Mouse (Mus musculus): Measurements from ENCODE around the gene Hoxd9.

The Hoxd9 gene

DNA sequence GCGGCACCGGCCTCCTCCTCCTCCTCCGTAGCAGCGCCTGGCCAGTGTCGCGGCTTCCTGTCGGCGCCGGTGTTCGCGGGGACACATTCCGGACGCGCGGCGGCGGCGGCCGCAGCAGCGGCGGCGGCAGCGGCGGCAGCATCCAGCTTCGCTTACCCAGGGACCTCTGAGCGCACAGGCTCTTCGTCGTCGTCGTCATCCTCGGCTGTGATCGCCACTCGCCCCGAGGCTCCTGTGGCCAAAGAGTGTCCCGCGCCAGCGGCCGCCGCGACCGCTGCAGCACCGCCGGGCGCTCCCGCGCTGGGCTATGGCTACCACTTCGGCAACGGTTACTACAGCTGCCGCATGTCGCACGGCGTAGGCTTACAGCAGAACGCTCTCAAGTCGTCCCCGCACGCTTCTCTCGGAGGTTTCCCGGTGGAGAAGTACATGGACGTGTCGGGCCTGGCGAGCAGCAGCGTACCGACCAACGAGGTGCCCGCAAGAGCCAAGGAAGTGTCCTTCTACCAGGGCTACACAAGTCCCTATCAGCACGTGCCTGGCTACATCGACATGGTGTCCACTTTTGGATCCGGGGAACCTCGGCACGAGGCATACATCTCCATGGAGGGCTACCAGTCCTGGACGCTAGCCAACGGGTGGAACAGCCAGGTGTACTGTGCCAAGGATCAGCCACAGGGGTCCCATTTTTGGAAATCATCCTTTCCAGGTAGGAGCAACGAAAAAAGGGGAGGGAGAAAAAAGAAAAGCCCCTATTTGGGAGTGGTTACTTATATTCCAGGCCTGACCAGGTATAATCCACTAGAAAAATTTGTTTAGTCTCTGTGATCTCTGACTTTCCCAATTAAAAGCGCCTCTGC, 28.9 kb upstream of the Hoxd9 start:
- DNase-seq (ENCODE audit: low read depth) = no peak

DNA sequence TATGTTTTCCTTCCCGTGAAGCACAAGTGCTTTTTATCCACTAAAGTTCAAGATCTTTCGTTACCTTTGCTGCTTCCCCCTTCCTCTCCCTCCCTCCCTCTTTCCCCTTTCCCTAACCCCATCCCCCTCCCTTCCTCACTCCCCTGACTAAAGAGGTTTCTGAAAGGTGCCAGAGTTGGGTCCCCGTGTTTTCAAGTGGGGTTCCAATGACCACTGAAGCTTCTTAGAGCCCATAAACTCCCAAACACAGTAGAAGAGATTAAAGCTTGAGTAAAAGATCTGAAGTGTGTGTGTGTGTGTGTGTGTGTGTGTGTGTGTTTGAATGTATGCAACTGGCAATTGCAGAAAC, 28.3 kb upstream of the Hoxd9 start:
- no peak for DNase-seq (ENCODE audit: low read depth)

DNA sequence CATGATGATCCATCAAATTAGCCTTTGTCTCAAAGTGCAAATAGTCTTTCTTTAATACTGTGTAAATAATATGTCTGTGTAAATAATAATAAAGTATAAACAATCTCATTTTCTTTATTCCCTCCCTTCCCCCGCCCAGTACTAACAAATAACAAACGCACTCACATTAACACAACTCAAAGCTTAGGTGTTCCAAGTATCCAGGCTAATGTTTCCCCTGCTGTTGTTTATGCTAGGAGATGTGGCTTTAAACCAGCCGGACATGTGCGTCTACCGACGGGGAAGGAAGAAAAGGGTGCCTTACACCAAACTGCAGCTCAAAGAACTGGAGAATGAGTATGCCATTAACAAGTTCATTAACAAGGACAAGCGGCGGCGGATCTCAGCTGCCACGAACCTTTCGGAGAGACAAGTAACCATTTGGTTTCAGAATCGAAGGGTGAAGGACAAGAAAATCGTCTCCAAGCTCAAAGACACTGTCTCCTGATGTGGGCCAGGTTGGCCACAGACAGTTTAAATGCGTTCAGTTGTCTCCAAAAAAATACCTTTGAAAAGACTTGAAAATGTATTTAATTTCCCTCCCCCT, 27.8 kb upstream of the Hoxd9 start:
- no peak for DNase-seq (ENCODE audit: low read depth)

DNA sequence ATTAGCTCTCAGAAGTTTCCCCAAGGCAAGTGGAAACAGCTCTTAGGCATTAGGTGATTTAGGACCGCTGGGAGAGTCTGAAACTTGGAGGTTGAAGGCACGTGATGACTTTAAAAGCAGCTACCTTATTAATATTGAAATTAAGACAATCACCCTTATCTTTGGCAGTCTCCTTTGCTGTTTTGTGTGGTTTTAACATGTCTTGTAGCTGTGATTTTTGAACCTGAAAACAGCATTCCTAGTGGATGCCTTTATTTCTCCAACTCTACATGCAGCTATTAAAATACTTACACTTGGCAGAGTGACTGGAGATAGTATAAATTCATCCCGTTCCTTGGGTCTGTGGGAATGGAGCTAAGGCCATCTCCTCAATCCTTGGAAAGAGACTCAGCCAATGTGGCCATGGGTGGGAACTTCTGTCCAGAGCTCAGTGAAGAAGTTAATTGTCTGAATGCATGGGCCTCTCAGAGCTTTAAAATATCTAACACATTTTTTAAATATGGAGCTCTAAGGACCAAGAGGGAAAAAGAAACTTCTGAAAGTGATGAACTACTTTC, 26.8 kb upstream of the Hoxd9 start:
- DNase-seq (ENCODE audit: low read depth) = no peak

DNA sequence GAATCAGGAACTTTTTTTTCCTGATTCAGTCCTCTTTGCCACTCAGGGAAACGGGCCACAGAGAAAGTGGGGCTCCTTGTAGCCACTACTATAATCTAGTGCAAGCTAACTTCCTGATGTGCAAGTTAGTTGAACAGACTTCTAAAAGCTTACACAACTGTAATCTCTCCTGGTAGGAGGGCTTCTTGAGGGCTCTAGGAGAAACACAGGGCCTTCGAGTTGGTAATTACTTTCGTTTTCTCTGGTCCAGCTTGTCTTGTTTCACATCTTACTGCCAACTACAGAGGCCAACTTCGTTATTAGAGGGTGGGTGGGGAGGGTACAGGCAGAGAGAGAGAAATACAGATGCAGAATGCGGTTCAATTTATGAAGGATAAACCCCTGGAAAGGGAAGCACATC, 25.7 kb upstream of the Hoxd9 start:
- DNase-seq (ENCODE audit: low read depth) = no peak

DNA sequence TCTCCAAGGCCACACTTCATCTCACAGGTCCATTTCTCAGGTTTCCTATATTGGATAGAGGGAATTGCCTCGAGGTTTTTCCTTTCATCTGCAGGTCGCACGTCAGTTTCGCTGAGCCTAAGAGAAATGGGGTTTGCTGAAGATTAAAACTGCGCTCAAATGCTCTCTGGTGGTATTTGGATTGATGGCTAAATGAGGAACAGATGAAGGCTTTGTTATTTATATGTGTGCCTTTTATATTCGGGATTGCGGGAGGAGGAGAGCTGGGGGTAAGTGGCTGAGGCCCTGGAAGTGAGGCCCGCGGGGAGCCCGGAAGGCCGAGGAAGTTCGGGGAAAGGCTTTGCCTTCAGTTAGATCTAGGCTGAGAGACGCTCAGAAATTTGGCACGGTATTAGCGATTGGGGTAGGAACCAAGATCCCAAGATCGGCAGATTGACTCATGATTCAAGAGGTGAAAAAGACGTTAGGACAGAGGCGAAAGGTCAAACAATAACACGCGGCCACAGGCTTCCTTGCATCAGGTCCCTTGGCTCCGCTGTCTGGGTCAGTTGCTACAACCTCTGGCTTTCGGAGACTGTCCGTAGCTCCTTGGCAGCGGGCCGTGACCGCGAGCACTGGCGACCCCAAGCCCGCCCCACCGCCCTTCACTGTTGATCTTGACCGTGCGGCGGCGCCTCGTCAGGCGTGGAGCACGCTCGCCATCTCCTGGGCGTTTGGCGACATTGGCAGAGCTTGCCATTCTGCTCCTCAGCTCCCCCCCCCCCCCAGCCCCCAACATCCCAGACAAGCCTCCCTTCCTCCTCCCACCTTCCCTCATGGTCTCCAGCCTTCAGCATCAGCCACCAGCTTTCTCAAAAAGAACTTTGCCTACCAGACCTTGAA, 24.8 kb upstream of the Hoxd9 start:
- no peak for DNase-seq (ENCODE audit: low read depth)

DNA sequence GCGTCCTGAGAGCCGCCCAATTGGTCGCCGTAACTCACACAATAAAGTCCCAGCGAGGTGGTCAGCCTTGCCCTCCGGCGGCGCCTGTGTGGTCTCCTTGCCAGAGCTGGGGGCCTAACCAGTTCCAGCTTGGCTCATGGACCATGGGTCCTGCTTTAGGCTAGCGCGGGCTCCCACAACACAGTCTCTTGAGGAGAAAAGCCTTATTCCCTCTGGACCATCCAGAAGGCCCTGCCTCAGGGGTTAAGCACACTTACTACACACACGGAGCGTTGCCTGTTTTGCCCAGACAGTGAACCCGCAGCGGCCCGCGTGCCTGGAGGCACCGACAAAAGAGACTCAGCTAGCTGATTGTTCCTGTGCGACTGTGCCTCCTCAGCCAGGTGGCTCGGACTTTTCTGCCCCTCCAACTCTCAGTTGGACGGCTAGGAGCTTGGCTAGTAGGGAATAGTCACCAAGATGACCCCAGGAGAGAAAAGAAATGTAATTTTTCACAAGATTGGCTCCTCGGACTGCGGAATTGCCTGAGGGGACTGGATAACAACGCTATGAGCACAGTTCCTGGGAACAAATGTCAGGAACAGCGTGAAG, 23.6 kb upstream of the Hoxd9 start:
- no peak for DNase-seq (ENCODE audit: low read depth)

DNA sequence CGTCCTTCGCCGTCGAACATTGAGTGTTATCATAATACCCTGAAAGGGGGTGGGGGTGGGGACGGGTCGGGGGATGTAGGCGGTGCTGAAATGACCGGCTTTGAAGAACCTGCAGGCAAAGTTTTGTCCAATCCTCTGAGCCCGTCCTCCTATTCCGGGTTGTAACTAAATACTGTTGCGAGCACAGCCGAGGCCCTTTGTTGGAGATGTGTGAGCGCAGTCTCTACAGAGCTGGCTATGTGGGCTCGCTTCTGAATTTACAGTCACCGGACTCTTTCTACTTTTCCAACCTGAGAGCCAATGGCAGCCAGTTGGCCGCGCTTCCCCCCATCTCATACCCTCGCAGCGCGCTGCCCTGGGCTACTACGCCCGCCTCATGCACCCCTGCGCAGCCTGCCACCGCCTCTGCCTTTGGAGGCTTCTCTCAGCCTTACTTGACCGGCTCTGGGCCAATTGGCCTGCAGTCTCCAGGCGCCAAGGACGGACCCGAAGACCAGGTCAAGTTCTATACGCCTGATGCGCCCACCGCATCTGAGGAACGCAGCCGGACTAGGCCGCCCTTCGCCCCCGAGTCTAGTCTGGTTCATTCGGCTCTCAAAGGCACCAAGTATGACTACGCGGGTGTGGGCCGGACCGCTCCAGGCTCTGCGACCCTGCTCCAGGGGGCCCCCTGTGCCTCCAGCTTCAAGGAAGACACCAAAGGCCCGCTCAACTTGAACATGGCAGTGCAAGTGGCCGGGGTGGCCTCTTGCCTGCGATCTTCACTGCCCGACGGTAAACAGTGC, 22.5 kb upstream of the Hoxd9 start, which contains the start of gene Hoxd12:
Hoxd12 (plus strand) TSS at position 133 of the 785 bp plus-strand sequence.
- DNase-seq (ENCODE audit: low read depth) = no peak

DNA sequence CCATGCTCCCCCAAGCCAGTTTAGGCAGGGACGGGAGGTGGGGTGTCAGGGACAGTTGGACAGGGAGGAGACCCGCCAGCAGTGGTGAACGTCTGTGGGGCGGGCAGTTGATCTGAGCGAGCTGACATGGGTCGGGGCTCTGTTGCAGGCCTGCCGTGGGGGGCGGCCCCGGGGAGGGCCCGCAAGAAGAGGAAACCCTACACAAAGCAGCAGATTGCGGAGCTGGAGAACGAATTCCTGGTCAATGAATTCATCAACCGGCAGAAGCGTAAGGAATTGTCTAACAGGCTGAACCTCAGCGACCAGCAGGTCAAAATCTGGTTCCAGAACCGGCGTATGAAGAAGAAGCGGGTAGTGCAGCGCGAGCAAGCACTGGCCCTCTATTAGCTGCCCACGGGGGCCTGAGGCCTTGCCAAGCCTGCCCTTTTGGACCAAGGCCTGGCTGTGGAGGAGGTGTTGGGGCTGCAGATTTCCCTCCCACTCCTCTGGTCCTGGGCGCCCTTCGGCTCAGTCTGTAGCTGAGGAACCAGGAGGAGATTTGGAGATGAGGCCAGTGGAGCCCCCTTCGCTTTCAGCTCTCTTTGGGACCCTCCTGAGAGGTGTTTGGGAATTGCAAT, 21.8 kb upstream of the Hoxd9 start:
- DNase-seq (ENCODE audit: low read depth) = no peak

DNA sequence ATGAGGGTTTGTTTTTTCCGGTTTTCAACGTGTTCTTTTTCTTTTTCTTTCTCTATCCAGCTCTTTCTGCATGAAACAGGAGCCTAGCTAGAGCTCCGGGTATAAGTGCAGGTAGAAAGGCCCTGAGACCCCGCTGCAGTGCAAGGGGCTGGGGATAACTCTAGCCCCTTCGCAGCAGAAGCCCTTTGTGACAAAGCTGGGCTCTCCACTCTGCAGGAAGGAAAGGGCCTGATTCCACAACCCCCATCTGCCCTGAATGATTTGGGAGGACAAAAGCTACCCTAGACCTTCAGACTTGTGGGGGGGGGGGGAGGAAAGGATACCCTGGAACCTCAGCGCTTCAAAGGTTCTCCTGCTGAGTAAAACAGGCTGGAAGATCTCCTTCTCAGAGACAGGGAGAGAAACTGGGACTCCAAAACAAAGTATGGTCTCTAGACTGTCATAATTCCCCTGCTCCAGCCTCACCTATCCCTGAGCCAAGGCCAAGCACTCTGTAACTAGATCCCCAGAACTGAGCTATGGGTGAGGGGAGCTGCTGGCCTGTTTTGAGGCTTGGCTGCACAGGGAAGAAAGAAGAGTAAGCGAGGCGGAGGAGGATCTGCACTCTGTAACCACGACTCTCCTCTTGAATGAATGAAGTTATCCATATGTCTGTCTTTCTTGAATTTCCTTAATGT, 21.0 kb upstream of the Hoxd9 start:
- DNase-seq (ENCODE audit: low read depth) = no peak

DNA sequence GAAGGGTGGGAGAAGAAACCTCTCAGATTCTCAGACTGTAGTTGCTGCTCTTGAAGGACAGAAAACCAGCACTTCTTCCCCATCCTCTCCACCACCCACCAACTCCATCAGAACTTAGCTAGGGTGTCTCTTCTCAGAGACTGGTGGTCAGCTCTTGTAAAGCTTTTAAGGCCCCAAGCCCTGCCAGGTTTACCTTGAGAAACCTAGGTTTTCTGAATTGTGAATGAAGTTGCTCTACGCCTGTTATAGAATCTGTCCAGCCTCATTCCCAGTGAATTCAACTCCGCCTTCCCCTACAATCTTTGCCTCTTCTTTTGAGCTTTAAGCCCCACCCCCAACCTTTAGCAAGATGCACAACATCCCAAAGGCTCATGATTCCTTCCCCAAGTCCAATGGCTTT, 20.4 kb upstream of the Hoxd9 start:
- DNase-seq (ENCODE audit: low read depth) = no peak

DNA sequence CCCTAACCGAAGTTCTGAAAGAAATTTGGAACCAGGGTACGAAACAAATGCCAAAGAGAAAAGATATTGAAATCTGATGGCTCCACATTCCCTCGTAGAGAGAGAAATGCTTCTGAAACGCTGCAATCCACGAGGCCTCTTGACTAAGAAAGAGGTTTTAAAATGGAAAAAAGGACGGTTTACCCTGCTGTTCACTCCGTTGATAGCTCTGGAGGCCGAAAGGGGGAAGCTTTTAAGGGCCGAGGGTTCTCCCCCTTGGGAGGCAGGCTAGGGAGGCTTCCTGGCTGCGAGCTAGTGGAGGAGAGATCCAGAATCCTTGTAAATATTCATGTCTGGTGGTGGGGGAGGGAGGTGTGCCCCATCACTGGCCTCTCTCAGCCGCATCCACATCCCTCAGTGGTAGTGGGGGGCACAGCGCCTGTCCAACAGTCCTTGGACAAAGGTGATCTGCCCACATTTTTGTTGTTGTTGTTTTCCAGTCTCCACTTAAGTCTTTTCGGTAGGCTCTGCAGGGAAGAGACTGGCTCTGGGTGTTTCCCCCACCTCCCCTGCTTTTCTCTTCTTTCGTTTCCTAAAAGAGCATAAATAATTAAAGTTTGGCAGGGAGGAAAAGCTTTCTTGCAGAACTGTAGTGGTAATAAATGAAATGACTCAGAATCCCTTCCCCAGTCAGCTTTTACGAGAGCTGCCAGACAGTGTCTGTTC, 18.5 kb upstream of the Hoxd9 start, which contains the start of gene Hoxd11:
Hoxd11 (plus strand) TSS at position 667 of the 705 bp plus-strand sequence.
- no peak for DNase-seq (ENCODE audit: low read depth)

DNA sequence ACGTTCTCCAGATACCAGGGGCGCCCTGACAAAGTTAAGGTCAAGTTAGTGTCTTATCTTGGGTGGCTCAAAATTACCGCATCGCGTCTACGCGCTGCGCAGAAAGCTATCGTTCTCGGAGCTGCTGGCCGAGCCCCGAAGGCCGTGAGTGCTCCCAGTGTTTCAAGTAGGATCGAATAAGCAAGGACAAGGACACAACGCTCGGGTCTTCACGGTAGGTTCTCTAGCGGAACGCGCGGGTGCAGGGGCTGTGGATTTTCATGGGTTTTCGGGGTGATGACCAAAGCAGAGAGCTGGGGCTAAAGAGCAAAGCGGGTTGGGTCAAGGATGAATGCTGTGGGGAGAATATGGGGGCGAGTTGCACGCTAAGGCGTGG, 17.9 kb upstream of the Hoxd9 start:
- no peak for DNase-seq (ENCODE audit: low read depth)

DNA sequence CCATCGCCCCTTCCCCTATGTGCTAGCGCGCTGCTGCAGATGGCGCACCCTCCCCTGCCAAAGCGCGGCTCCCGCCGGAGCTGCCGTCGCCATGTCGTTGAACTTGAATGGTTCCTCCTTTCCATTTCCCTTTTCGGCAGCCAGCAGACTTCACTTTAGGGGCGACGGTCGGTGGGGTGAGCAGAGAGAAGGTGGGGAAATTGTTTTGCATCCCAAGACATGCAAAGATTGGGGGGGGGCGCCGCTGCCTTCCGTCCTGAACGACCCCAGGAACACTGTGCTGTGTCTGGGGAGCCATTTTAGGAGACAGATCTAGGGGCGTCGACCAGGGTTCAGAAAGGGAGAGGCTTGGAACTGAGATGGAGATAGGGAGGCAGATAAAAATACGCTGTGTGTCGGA, 17.5 kb upstream of the Hoxd9 start:
- no peak for DNase-seq (ENCODE audit: low read depth)

DNA sequence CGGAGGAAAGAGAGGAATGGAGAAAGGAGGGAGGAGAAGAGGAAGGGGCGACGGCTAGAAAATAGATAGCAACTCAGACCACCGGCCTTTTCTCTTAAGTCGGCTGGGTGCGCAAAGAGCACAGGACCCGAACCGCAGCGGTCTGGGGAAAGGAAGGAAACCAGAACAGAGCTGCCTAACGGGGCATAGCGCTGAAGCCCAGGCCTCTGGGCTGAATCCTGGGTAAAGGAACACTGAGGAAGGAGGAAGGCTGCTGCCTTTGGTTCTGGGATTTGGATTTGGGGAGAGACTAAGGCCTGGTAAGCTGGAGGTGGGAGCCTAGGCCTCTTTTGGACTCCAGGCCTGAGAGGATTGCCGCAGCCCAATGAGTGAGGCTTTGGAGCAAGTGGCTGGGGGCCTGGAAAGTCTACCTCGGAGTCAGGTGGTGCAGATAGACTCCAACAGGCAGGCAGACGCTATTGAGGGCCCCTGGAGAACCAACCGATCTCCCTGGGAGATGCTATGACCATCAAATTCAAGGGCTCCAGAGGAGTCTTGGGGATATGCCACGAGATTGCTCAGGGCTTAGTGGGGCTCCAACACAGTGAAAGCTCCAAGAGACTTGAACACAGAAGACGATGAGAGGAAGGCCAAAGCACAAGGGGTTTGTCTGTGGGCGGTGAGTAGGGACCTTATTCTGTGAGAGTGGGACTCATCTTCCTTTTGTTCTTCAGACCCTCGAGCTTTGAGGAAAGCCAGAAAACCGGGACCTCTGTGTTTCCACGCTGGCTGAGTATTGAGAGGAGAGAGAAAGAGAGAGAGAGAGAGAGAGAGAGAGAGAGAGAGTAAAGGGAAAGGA, 16.7 kb upstream of the Hoxd9 start:
- no peak for DNase-seq (ENCODE audit: low read depth)

DNA sequence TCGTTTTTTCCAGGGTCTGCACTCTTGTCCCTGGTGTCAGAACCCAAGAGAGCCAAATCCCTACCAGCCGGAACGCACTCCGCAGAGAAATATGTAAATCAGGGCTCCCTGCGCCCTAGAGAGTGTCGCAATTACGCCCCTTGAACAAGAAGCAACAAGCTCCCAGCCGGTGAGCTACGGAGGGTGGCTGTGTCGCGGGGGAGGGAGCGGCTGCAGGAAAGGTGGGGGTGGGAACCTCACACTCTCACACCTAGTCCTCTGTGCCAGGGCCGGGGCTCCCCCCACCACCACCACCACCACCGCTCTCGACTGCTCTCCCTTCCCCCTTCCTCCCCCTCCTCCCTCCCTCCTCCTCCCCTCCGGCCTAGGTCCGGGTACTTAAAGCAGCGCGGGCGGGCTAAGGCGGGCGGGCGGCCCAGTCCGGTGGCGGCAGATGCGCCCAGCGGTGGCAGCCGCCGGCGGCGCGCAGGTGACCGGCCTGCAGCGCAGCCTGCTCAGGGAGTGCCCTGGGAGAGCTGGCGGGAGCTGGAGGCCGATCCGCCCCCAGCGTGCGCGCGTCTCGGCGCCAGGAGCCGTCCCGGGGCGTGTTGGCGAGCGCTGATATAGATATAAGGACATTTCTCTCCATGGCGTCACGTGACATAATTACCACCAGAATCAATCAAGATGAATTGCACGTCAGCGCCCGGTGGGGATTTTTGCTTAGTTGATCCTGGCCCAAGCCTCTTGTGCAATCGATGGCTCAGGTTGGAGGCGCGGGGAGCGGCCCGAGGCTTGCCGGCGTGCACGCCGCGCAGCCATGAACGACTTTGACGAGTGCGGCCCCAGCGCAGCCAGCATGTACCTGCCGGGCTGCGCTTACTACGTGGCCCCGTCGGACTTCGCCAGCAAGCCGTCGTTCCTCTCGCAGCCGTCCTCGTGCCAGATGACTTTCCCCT, 15.7 kb upstream of the Hoxd9 start:
- no peak for DNase-seq (ENCODE audit: low read depth)

DNA sequence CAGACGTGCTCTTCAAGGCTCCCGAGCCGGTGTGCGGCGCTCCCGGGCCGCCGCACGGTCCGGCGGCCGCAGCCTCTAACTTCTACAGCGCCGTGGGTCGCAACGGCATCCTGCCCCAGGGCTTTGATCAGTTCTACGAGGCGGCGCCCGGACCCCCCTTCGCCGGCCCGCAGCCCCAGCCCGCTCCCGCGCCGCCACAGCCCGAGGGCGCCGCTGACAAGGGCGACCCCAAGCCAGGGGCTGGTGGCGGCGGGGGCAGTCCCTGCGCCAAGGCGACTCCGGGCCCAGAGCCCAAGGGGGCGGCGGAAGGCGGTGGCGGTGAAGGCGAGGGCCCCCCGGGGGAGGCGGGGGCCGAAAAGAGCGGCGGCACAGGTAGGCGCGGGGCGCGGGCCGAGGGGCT, 14.7 kb upstream of the Hoxd9 start:
- no peak for DNase-seq (ENCODE audit: low read depth)
